Mouse (Mus musculus) CH12.LX (cell line): Measurements from ENCODE around the gene Parp1.

Source experiments
- CTCF ChIP-seq, 2 experiments: IDR thresholded peaks in 1 of 2; conservative IDR thresholded peaks in 1 of 2; 2 replicates each; pipeline ENCODE4 v1.5.1; 2011 to 2012; ENCODE audit warnings: low read depth in 2 of 2, low read length in 2 of 2, improper control_type of control experiment in 1 of 2, inconsistent platforms in 1 of 2, mild to moderate bottlenecking in 1 of 2, moderate library complexity in 1 of 2
- E2F4 ChIP-seq: IDR thresholded peaks from 2 replicates; pipeline ENCODE4 v1.6.1; 2011; ENCODE audit warnings: low read depth, low read length, improper control_type of control experiment; ENCODE audit not compliant: insufficient replicate concordance
- EP300 ChIP-seq: IDR thresholded peaks from 2 replicates; pipeline ENCODE4 v1.6.1; 2011; ENCODE audit warnings: low read length, improper control_type of control experiment
- GABPA ChIP-seq: IDR thresholded peaks from 2 replicates; pipeline ENCODE4 v1.6.1; 2012; ENCODE audit warnings: low read depth, low read length, improper control_type of control experiment, inconsistent platforms; ENCODE audit not compliant: insufficient replicate concordance
- NRF1 ChIP-seq: IDR thresholded peaks from 2 replicates; pipeline ENCODE4 v1.6.1; 2014; ENCODE audit warnings: low read depth, mild to moderate bottlenecking, inconsistent platforms, low read length, improper control_type of control experiment, moderate library complexity
- RCOR1 ChIP-seq: conservative IDR thresholded peaks from 2 replicates; pipeline ENCODE4 v1.6.1; 2012; ENCODE audit warnings: low read depth, mild to moderate bottlenecking, inconsistent platforms, low read length, improper control_type of control experiment
- USF2 ChIP-seq: conservative IDR thresholded peaks from 2 replicates; pipeline ENCODE4 v1.6.1; 2011; ENCODE audit warnings: low read depth, low read length, improper control_type of control experiment
- ZC3H11A ChIP-seq: IDR thresholded peaks from 2 replicates; pipeline ENCODE4 v1.6.1; 2012; ENCODE audit warnings: low read depth, mild to moderate bottlenecking, inconsistent platforms, low read length, improper control_type of control experiment

DNA sequence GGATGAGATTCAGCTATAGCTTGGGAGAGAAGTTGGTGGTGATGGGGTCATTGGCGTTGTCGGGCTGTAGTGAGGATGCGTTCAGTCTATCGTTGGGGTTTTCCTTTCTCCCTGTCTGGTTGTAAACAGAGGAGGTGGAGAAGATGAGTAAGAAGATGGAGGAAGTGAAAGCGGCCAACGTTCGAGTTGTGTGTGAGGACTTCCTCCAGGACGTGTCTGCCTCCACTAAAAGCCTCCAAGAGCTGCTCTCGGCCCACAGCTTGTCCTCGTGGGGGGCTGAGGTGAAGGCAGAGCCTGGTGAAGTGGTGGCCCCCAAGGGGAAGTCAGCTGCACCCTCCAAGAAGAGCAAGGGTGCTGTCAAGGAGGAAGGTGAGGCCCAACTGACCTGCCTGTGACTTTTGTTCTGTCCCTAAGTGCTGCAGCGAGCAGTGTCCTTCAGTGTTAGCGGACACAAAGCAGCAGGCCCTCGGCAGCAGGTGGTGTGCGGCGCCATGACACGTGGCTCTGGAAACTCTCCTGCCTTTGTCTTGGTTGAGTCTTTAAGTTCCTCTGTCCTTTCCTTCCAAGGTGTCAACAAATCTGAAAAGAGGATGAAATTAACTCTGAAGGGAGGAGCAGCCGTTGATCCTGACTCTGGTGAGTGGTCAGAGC lies 19.2 kb downstream of the Parp1 start:
- TF ChIP-seq CTCF (conservative IDR thresholded peaks at IDR 0.05 in 1 of 2, IDR thresholded peaks at IDR 0.05 in 1 of 2; ENCODE audit: low read depth in 2 of 2, low read length in 2 of 2) (no peak), EP300 (peak; percentile 97), RCOR1 (peak; percentile 57), ZC3H11A (no peak), NRF1 (0 out of 2 replicates have a peak, but pooled peaks have one; percentile 18), USF2 (no peak), E2F4 (no peak), GABPA (no peak)
